19 mouse cellular contexts compared by ENCODE assay signal in genomic region chr14:25073143-25073542, GRCm38 (mm10).
DNase-seq lines count a peak whose midpoint lies in the region; ATAC-seq lines count a peak whose summit lies in the region.
"Had no signal": no experiment of that assay in that cellular context is flagged by ENCODE, and none has a peak within 500 bp of the region (broad histone marks: within the 10 kb centered on the region; RNA-seq: fewer than 3 reads in every experiment).

No protein-coding gene starts in this region.

- H3K4me1 ChIP-seq in hindbrain, embryonic 13.5 days (replicated peaks): peaks cover 56% of the 10 kb centered on the region
- H3K4me1 ChIP-seq in hindbrain, embryonic 12.5 days: peaks cover 13% of the 10 kb centered on the region
- H3K4me1 ChIP-seq in midbrain, embryonic 13.5 days (replicated peaks): peaks cover 35% of the 10 kb centered on the region

- no peak for ATAC-seq in hindbrain, embryonic 13.5 days (ENCODE audit: low FRiP score)
- ATAC-seq in hindbrain, embryonic 12.5 days (ENCODE audit: low FRiP score): no peak
- ATAC-seq in midbrain, embryonic 13.5 days: peak; percentile 53; the same call in 1 of the 2 replicates
- ATAC-seq: liver, postnatal 0 days had no signal

- H3K36me3 ChIP-seq in hindbrain, embryonic 13.5 days: no peaks in the 10 kb centered on the region
- H3K36me3 ChIP-seq in hindbrain, embryonic 12.5 days: no peaks in the 10 kb centered on the region
- H3K36me3 ChIP-seq in midbrain, embryonic 13.5 days: no peaks in the 10 kb centered on the region
- H3K36me3 ChIP-seq: embryonic facial prominence, embryonic 15.5 days; heart, embryonic 15.5 days; limb, embryonic 15.5 days; stomach, embryonic 15.5 days had no signal

- H3K27me3 ChIP-seq in hindbrain, embryonic 13.5 days: no peaks in the 10 kb centered on the region
- no peaks in the 10 kb centered on the region for H3K27me3 ChIP-seq in hindbrain, embryonic 12.5 days
- H3K27me3 ChIP-seq in midbrain, embryonic 13.5 days: no peaks in the 10 kb centered on the region; the same call in 1 of the 2 replicates
- H3K27me3 ChIP-seq: embryonic facial prominence, embryonic 15.5 days; heart, embryonic 15.5 days; limb, embryonic 15.5 days; stomach, embryonic 15.5 days had no signal

- DNase-seq in cerebellum, postnatal 14 days: peak; percentile 54 to 75
- no peak for DNase-seq in lung, postnatal 36 days
- no peak for DNase-seq in urinary bladder, postnatal 25 days (ENCODE audit: low spot score)
- no peak for DNase-seq in kidney, postnatal 10 days
- DNase-seq: adrenal gland, postnatal 10 days; heart, adult 11 months; kidney, adult 11 months; kidney, postnatal 25 days; liver, postnatal 0 days; lung, postnatal 14 days; right cerebral cortex, postnatal 14 days; thymus, adult 2 months had no signal

- 0 out of 2 replicates have a peak overlapping the region, but pooled peaks have one; percentile 46 for H3K27ac ChIP-seq in hindbrain, embryonic 13.5 days
- no peak overlapping the region for H3K27ac ChIP-seq in hindbrain, embryonic 12.5 days
- H3K27ac ChIP-seq in midbrain, embryonic 13.5 days: 0 out of 2 replicates have a peak overlapping the region, but pooled peaks have one; percentile 39
- H3K27ac ChIP-seq: embryonic facial prominence, embryonic 15.5 days; heart, embryonic 15.5 days; limb, embryonic 15.5 days; stomach, embryonic 15.5 days had no signal

- no peaks in the 10 kb centered on the region for H3K9me3 ChIP-seq in hindbrain, embryonic 13.5 days
- no peaks in the 10 kb centered on the region for H3K9me3 ChIP-seq in hindbrain, embryonic 12.5 days (replicated peaks)
- no peaks in the 10 kb centered on the region for H3K9me3 ChIP-seq in midbrain, embryonic 13.5 days
- H3K9me3 ChIP-seq: embryonic facial prominence, embryonic 15.5 days; heart, embryonic 15.5 days; limb, embryonic 15.5 days; stomach, embryonic 15.5 days had no signal

- H3K9ac ChIP-seq in hindbrain, embryonic 13.5 days: no peak overlapping the region
- no peak overlapping the region for H3K9ac ChIP-seq in hindbrain, embryonic 12.5 days
- no peak overlapping the region for H3K9ac ChIP-seq in midbrain, embryonic 13.5 days (replicated peaks)
- H3K9ac ChIP-seq: embryonic facial prominence, embryonic 15.5 days; heart, embryonic 15.5 days; limb, embryonic 15.5 days; liver, postnatal 0 days; stomach, embryonic 15.5 days had no signal

- H3K4me3 ChIP-seq in hindbrain, embryonic 13.5 days: no peak overlapping the region
- H3K4me3 ChIP-seq in hindbrain, embryonic 12.5 days: no peak overlapping the region
- no peak overlapping the region for H3K4me3 ChIP-seq in midbrain, embryonic 13.5 days (replicated peaks)
- H3K4me3 ChIP-seq: embryonic facial prominence, embryonic 15.5 days; heart, embryonic 15.5 days; limb, embryonic 15.5 days; stomach, embryonic 15.5 days had no signal

- no peak overlapping the region for H3K4me2 ChIP-seq in hindbrain, embryonic 13.5 days
- H3K4me2 ChIP-seq in hindbrain, embryonic 12.5 days (replicated peaks): no peak overlapping the region
- no peak overlapping the region for H3K4me2 ChIP-seq in midbrain, embryonic 13.5 days (replicated peaks)
- H3K4me2 ChIP-seq: embryonic facial prominence, embryonic 15.5 days; heart, embryonic 15.5 days; limb, embryonic 15.5 days; stomach, embryonic 15.5 days had no signal

- whole genome bisulfite sequencing in hindbrain, embryonic 13.5 days: 56% methylated on average over 5 of the region's 5 CpGs
- 61% methylated on average over 5 of the region's 5 CpGs for WGBS in hindbrain, embryonic 12.5 days
- 25% methylated on average over 5 of the region's 5 CpGs for WGBS in midbrain, embryonic 13.5 days

Comparison
In these comparisons a context has a peak if more than half of its experiments do, and no peak if none do; other contexts are left out.
1. DNase-seq: peak in cerebellum, postnatal 14 days (2 of 2); none in lung, postnatal 36 days (single experiment), urinary bladder, postnatal 25 days (single experiment) and kidney, postnatal 10 days (single experiment).